Mouse (Mus musculus) myocyte (in vitro differentiated cells): ENCODE measurements around the gene Hist1h2ak. TPM values are rescaled to one million over a fixed set of nuclear protein-coding genes. Genes with fewer than 3 reads are reported as not detected.
"Not testable (repeated sequence)": the region's sequence is repeated elsewhere in the genome, so short reads cannot be mapped to it uniquely, and the experiment has no call there.

Experiments used
- H3K27me3 ChIP-seq: one replicate; pipeline ENCODE4 v1.6.1; 2011; ENCODE audit not compliant: control insufficient read depth, insufficient read depth, insufficient read length
- H3K36me3 ChIP-seq: one replicate; pipeline ENCODE4 v1.6.1; 2011; ENCODE audit not compliant: control insufficient read depth, insufficient read depth
- H3K4me2 ChIP-seq: one replicate; pipeline ENCODE4 v1.6.1; 2011; ENCODE audit warnings: low read depth, control low read depth
- H3K4me3 ChIP-seq: one replicate; pipeline ENCODE4 v1.5.1; 2011; ENCODE audit warnings: mild to moderate bottlenecking, control low read depth, moderate library complexity
- H3K79me2 ChIP-seq: one replicate; pipeline ENCODE4 v1.6.1; 2011; ENCODE audit not compliant: control insufficient read depth, insufficient read depth
- H3ac ChIP-seq: one replicate; pipeline ENCODE4 v1.6.1; 2011; ENCODE audit not compliant: control insufficient read depth, insufficient read length
- CEBPB ChIP-seq: IDR thresholded peaks from 2 replicates; pipeline ENCODE4 v1.6.1; 2011; ENCODE audit warnings: mild to moderate bottlenecking, moderate library complexity; ENCODE audit not compliant: poor library complexity, insufficient read depth, severe bottlenecking
- E2F4 ChIP-seq: IDR thresholded peaks from one replicate; pipeline ENCODE4 v1.6.1; 2011; ENCODE audit warnings: mild to moderate bottlenecking, control low read depth, moderate library complexity; ENCODE audit not compliant: insufficient read depth
- MAX ChIP-seq: IDR thresholded peaks from one replicate; pipeline ENCODE4 v1.6.1; 2011; ENCODE audit warnings: low read depth, mild to moderate bottlenecking, control low read depth
- MYOD1 ChIP-seq, 3 experiments: IDR thresholded peaks; one replicate each; pipeline ENCODE4 v1.6.1; 2011; ENCODE audit warnings: control low read depth in 2 of 3, low read depth in 2 of 3, mild to moderate bottlenecking in 2 of 3, moderate library complexity in 1 of 3; ENCODE audit not compliant: insufficient read length in 2 of 3, control insufficient read depth in 1 of 3
- MYOG ChIP-seq, 3 experiments: IDR thresholded peaks; one replicate each; pipeline ENCODE4 v1.6.1; 2011; ENCODE audit warnings: control low read depth in 2 of 3, low read depth in 2 of 3, mild to moderate bottlenecking in 2 of 3; ENCODE audit not compliant: insufficient read length in 2 of 3, control insufficient read depth in 1 of 3, insufficient read depth in 1 of 3
- POLR2A ChIP-seq: IDR thresholded peaks from one replicate; pipeline ENCODE4 v1.6.1; 2011; ENCODE audit warnings: low read depth, mild to moderate bottlenecking, control low read depth, moderate library complexity; ENCODE audit not compliant: insufficient read length
- POLR2AphosphoS2 ChIP-seq: IDR thresholded peaks from one replicate; pipeline ENCODE4 v1.6.1; 2011; ENCODE audit warnings: low read depth, control low read depth; ENCODE audit not compliant: insufficient read length
- REST ChIP-seq: IDR thresholded peaks from one replicate; pipeline ENCODE4 v1.6.1; 2011; ENCODE audit warnings: mild to moderate bottlenecking, control low read depth, moderate library complexity; ENCODE audit not compliant: insufficient read depth, insufficient read length
- SRF ChIP-seq: IDR thresholded peaks from one replicate; pipeline ENCODE4 v1.6.1; 2011; ENCODE audit warnings: low read depth; ENCODE audit not compliant: control insufficient read depth, insufficient read length
- TCF12 ChIP-seq: IDR thresholded peaks from one replicate; pipeline ENCODE4 v1.6.1; 2011; ENCODE audit warnings: mild to moderate bottlenecking, control low read depth; ENCODE audit not compliant: poor library complexity, insufficient read depth, severe bottlenecking
- TCF3 ChIP-seq: IDR thresholded peaks from one replicate; pipeline ENCODE4 v1.6.1; 2011; ENCODE audit warnings: low read depth, control low read depth; ENCODE audit not compliant: insufficient read length
- USF1 ChIP-seq: IDR thresholded peaks from one replicate; pipeline ENCODE4 v1.6.1; 2011; ENCODE audit warnings: low read depth, mild to moderate bottlenecking, control low read depth, moderate library complexity
- polyA plus RNA-seq: library from polyadenylated mRNA; unstranded; fragments of >200 nt; fragmentation: generic; extraction: Trizol; gene quantifications from one replicate; pipeline ENCODE4 v1.2.1, GENCODE M21; 2012; ENCODE audit warnings: missing spikeins

The Hist1h2ak gene
- polyA plus RNA-seq, 1 experiment: 2.3 TPM

DNA sequence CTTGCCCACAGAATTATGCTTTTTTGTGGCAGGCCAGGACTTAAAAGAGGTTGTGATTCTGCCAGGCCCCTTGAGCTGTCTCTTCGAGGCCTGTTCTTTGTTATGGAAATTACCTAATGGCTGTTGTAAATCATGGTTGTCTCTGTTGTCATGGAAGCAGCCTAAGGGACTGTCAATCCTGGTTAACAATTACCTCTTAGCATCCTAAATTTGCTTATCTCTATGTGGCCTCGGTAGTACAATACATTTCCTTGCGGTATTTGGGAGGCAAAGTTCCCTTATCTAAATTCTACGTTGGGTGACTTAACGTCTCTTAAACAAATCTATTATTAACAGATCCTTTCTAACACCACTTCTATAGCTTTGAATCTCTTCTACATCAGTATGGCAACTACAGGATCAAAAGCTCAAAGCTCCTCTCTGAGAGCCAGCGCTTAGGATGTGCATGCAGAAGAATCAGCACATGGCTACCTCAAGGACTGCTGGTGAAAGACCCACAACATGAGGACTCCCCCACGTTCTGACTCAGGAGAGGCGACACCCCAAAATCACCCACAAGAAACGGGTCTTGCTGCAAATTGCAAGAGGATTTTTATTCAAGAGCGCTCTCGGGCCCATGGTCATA, 25.6 kb downstream of the Hist1h2ak start:
- H3ac ChIP-seq: no peak overlapping the region
- H3K36me3 ChIP-seq: no peaks in the 10 kb centered on the region
- no peak for TF ChIP-seq E2F4
- no peak for TF ChIP-seq USF1
- H3K27me3 ChIP-seq: no peaks in the 10 kb centered on the region
- no peaks in the 10 kb centered on the region for H3K79me2 ChIP-seq
- H3K4me2 ChIP-seq: no peak overlapping the region
- H3K4me3 ChIP-seq: no peak overlapping the region

- no peaks in the 10 kb centered on the region for H3K36me3 ChIP-seq
- no peaks in the 10 kb centered on the region for H3K79me2 ChIP-seq
- no peak overlapping the region for H3ac ChIP-seq
- TF ChIP-seq E2F4 (no peak), REST (no peak), SRF (no peak), CEBPB (no peak), MAX (no peak), TCF3 (no peak), POLR2AphosphoS2 (no peak), POLR2A (no peak), USF1 (no peak), TCF12 (no peak), MYOD1 (IDR thresholded peaks at IDR 0.05; ENCODE audit: control insufficient read depth in 1 of 3, insufficient read length in 2 of 3, low read depth in 2 of 3) (no peak), MYOG (IDR thresholded peaks at IDR 0.05; ENCODE audit: control insufficient read depth in 1 of 3, insufficient read depth in 1 of 3, insufficient read length in 2 of 3, low read depth in 2 of 3) (no peak)
- peak overlapping the region; percentile 12 for H3K4me3 ChIP-seq
- H3K4me2 ChIP-seq: peak overlapping the region; percentile 72
- no peaks in the 10 kb centered on the region for H3K27me3 ChIP-seq
Observed at GRCm38 (mm10) chr13:21722993-21723836, 30.4 kb downstream of the Hist1h2ak start.

DNA sequence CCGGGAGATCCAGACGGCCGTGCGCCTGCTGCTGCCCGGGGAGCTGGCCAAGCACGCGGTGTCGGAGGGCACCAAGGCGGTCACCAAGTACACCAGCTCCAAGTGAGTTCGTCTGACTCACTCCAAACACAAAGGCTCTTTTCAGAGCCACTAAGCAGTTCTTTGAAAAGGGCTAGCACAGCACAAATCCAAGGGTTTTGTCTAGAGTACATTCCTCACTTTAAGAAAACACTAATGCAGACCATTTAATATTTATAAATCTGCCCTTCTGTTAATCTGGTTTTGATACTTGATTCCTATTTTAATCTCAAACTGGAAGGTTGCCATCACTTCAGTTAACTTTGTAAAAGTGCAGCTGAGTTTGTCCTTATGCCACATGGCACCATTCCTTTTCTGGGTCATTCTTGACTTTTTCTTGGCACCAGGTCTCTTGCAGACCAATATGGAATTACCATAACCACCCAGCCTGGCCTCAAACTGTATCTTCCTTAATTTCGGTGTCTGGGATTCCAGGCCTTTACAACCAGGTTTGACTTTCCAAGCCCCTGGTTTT, 31.2 kb downstream of the Hist1h2ak start:
- H3K79me2 ChIP-seq: no peaks in the 10 kb centered on the region
- H3K36me3 ChIP-seq: no peaks in the 10 kb centered on the region
- H3K4me2 ChIP-seq: peak overlapping the region; percentile 72
- peak overlapping the region; percentile 12 for H3K4me3 ChIP-seq
- no peaks in the 10 kb centered on the region for H3K27me3 ChIP-seq
- no peak overlapping the region for H3ac ChIP-seq
- TF ChIP-seq SRF (no peak), MYOD1 (IDR thresholded peaks at IDR 0.05; ENCODE audit: control insufficient read depth in 1 of 3, insufficient read length in 2 of 3, low read depth in 2 of 3) (no peak), MAX (no peak), CEBPB (no peak), POLR2AphosphoS2 (peak; percentile 20), REST (no peak), POLR2A (peak; percentile 1), USF1 (no peak), TCF12 (no peak)

- not testable (repeated sequence) for H3K27me3 ChIP-seq, H3K79me2 ChIP-seq, H3K36me3 ChIP-seq, H3ac ChIP-seq
- peak within 1 kb of the TSS; percentile 12 for H3K4me3 ChIP-seq
- peak within 1 kb of the TSS; percentile 79 for H3K4me2 ChIP-seq
- TF ChIP-seq POLR2A (peak; percentile 90), E2F4 (peak; percentile 73), POLR2AphosphoS2 (peak; percentile 97)
Observed at GRCm38 (mm10) chr13:21721757-21722372, 31.8 kb downstream of the Hist1h2ak start, which contains the start of gene Hist1h2bm. TSS of gene Hist1h2bm (plus strand) at chr13:21722044.
